Mouse (Mus musculus) layer of hippocampus, adult 2 months (tissue): ENCODE measurements at regions not wholly inside any gene's neighbourhood (a gene's known extent, or its start where the extent isn't known, plus 50 kb on each side); places are given as distances from the start of the nearest gene placed in this dataset.

Source experiments
- DNase-seq, 2 experiments: peaks; one replicate each; pipeline ENCODE4 v3.0.0; 2022; ENCODE audit warnings: low spot score in 2 of 2
- H3K27ac ChIP-seq: fragments of 200-600 bp; 2 replicates; pipeline ENCODE4 v1.8.1; 2022
- H3K4me3 ChIP-seq: fragments of 200-600 bp; 2 replicates; pipeline ENCODE4 v1.8.1; 2022; ENCODE audit warnings: mild to moderate bottlenecking
- CTCF ChIP-seq: fragments of 200-600 bp; conservative IDR thresholded peaks from 2 replicates; pipeline ENCODE4 v1.8.1; 2022; ENCODE audit warnings: antibody characterized with exemption, mild to moderate bottlenecking, moderate library complexity

- DNase-seq: no peak
- no peak for TF ChIP-seq CTCF
- Histone ChIP-seq H3K27ac (no peak overlapping the region), H3K4me3 (no peak overlapping the region)
Measured at GRCm38 (mm10) chr8:90762390-90762789, 54.8 kb downstream of the Gm19935 start.

- no peak overlapping the region for H3K4me3 ChIP-seq
- no peak for DNase-seq
- no peak for TF ChIP-seq CTCF
- H3K27ac ChIP-seq: no peak overlapping the region
Measured at GRCm38 (mm10) chr8:90761947-90762346, 55.2 kb downstream of the Gm19935 start.

GRCm38 (mm10) chr8:90761446-90761845, 55.7 kb downstream of the Gm19935 start:
- Histone ChIP-seq H3K4me3 (no peak overlapping the region), H3K27ac (no peak overlapping the region)
- no peak for DNase-seq
- no peak for TF ChIP-seq CTCF

- no peak for DNase-seq
- TF ChIP-seq CTCF: no peak
- no peak overlapping the region for H3K27ac ChIP-seq
- H3K4me3 ChIP-seq: no peak overlapping the region
Measured at GRCm38 (mm10) chr8:90759531-90759930, 57.7 kb downstream of the Gm19935 start.

GRCm38 (mm10) chr8:90755020-90755419, 62.2 kb downstream of the Gm19935 start:
- Histone ChIP-seq H3K27ac (no peak overlapping the region), H3K4me3 (no peak overlapping the region)
- no peak for TF ChIP-seq CTCF
- DNase-seq: no peak

- Histone ChIP-seq H3K27ac (no peak overlapping the region), H3K4me3 (no peak overlapping the region)
- no peak for TF ChIP-seq CTCF
- peak in 1 of 2 experiments; percentile 18 for DNase-seq
Measured at GRCm38 (mm10) chr8:90743546-90743945, 73.6 kb downstream of the Gm19935 start.

GRCm38 (mm10) chr8:90740963-90741733, 76.0 kb downstream of the Gm19935 start:
- no peak overlapping the region for H3K4me3 ChIP-seq
- H3K27ac ChIP-seq: peak overlapping the region; percentile 19; the same call in 1 of the 2 replicates
- DNase-seq: no peak
- TF ChIP-seq CTCF: no peak

- no peak overlapping the region for H3K4me3 ChIP-seq
Measured at GRCm38 (mm10) chr8:90740302-90740962, 76.8 kb downstream of the Gm19935 start.

GRCm38 (mm10) chr8:90728011-90728410, 89.2 kb downstream of the Gm19935 start:
- TF ChIP-seq CTCF: no peak
- Histone ChIP-seq H3K27ac (no peak overlapping the region), H3K4me3 (no peak overlapping the region)
- DNase-seq: no peak

More at GRCm38 (mm10) chr8:90740302-90740962, 76.8 kb downstream of the Gm19935 start:
- TF ChIP-seq CTCF: no peak
- H3K27ac ChIP-seq: peak overlapping the region; percentile 19; the same call in 1 of the 2 replicates
- peak in 1 of 2 experiments; percentile 8 for DNase-seq

- no peak for TF ChIP-seq CTCF
- Histone ChIP-seq H3K4me3 (no peak overlapping the region), H3K27ac (no peak overlapping the region)
- no peak for DNase-seq
Measured at GRCm38 (mm10) chr8:90725188-90725587, 92.0 kb downstream of the Gm19935 start.

GRCm38 (mm10) chr8:90716436-90716835, 100.8 kb downstream of the Gm19935 start:
- no peak for DNase-seq
- TF ChIP-seq CTCF: no peak
- no peak overlapping the region for H3K4me3 ChIP-seq
- H3K27ac ChIP-seq: no peak overlapping the region

GRCm38 (mm10) chr8:90708524-90708923, 108.7 kb downstream of the Gm19935 start:
- peak; percentile 95 for TF ChIP-seq CTCF
- no peak overlapping the region for H3K27ac ChIP-seq

GRCm38 (mm10) chr8:90692516-90692915, 124.7 kb downstream of the Gm19935 start:
- no peak overlapping the region for H3K27ac ChIP-seq
- no peak for TF ChIP-seq CTCF
- DNase-seq: no peak
- H3K4me3 ChIP-seq: no peak overlapping the region

More at GRCm38 (mm10) chr8:90708524-90708923, 108.7 kb downstream of the Gm19935 start:
- peak; percentile 50 to 75 for DNase-seq
- no peak overlapping the region for H3K4me3 ChIP-seq
